Mouse (Mus musculus): ENCODE results near the gene Vmn1r196.

DNA sequence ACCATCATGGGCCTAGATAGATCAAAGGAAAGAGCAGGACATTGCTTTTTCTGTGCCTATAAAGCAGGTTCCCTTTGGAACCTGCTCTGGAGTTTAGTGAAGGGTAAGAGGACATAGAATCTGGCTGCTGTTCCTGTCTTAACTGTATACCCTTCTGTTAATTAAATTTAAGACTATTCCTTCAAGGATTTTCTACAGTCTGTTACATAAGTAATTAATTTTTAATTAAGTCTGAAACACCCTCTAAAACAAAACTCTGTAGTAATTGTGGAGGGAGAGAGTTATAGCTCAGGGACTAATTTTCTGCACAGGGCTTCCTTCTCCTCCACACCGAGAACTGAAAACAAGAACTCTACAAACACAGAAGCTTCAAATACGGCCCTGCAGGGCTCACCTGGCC is at the start of gene Vmn1r196:
- TF ChIP-seq POLR2A (IDR thresholded peaks at IDR 0.05; ENCODE audit: low read depth, low read length) (no peak), CTCF (conservative IDR thresholded peaks at IDR 0.05; ENCODE audit: insufficient read depth, insufficient read length, low read depth, low read length) (no peak)

All from kidney, adult 2 months (tissue).